ENCODE assay signal across 20 mouse cellular contexts in genomic region chr3:51066373-51066772, GRCm38 (mm10).
DNase-seq lines count a peak whose midpoint lies in the region; ATAC-seq lines count a peak whose summit lies in the region.
"Had no signal": no experiment of that assay in that cellular context is flagged by ENCODE, and none has a peak within 500 bp of the region (broad histone marks: within the 10 kb centered on the region; RNA-seq: fewer than 3 reads in every experiment).

No protein-coding gene starts in this region.

- H3K36me3 ChIP-seq in lung, embryonic 16.5 days (ENCODE audit: control insufficient read depth, insufficient read depth, low read length) = no peaks in the 10 kb centered on the region
- no peaks in the 10 kb centered on the region for H3K36me3 ChIP-seq in forebrain, embryonic 10.5 days (replicated peaks)
- H3K36me3 ChIP-seq: embryonic facial prominence, embryonic 15.5 days; forebrain, embryonic 15.5 days; heart, embryonic 12.5 days; hindbrain, embryonic 10.5 days had no signal

- peak; percentile 59; the same call in 1 of the 2 replicates for ATAC-seq in lung, embryonic 16.5 days (ENCODE audit: low read depth)
- ATAC-seq: forebrain, embryonic 15.5 days; hindbrain, embryonic 16.5 days had no signal

- no peaks in the 10 kb centered on the region for H3K9me3 ChIP-seq in lung, embryonic 16.5 days (ENCODE audit: control insufficient read depth, low read length)
- H3K9me3 ChIP-seq in forebrain, embryonic 10.5 days = no peaks in the 10 kb centered on the region
- H3K9me3 ChIP-seq: embryonic facial prominence, embryonic 15.5 days; forebrain, embryonic 15.5 days; heart, embryonic 12.5 days; hindbrain, embryonic 10.5 days had no signal

- H3K4me3 ChIP-seq in lung, embryonic 16.5 days (ENCODE audit: low read length) = no peak overlapping the region
- no peak overlapping the region for H3K4me3 ChIP-seq in forebrain, embryonic 10.5 days
- H3K4me3 ChIP-seq: embryonic facial prominence, embryonic 15.5 days; erythroblast, embryonic 14.5 days; forebrain, embryonic 15.5 days; heart, adult 2 months; heart, embryonic 12.5 days; hindbrain, embryonic 10.5 days had no signal

- WGBS in lung, embryonic 16.5 days = 14% methylated on average over 5 of the region's 5 CpGs
- 73% methylated on average over 5 of the region's 5 CpGs for WGBS in forebrain, embryonic 10.5 days

- peak; percentile 84 for DNase-seq in heart, adult 11 months
- no peak for DNase-seq in heart, adult 9 months (ENCODE audit: low spot score in 2 of 2)
- DNase-seq in kidney, postnatal 14 days = peak; percentile 26
- no peak for DNase-seq in kidney, adult 18-20 months
- DNase-seq in lung, adult 18-20 months = no peak
- peak; percentile 15 for DNase-seq in MEL-GATA-1-ER (ENCODE audit: extremely low read depth, low read depth)
- DNase-seq in forebrain, embryonic 10.5 days (ENCODE audit: extremely low spot score, low spot score) = no peak
- DNase-seq: adrenal gland, adult 8-10 months; adrenal gland, postnatal 36 days; cerebellum, adult 2 months; cerebellum, postnatal 14 days; embryo, embryonic 11 days; heart, adult 2 months had no signal

- H3K27ac ChIP-seq in lung, embryonic 16.5 days (ENCODE audit: low read length) = no peak overlapping the region
- no peak overlapping the region for H3K27ac ChIP-seq in forebrain, embryonic 10.5 days
- H3K27ac ChIP-seq: embryonic facial prominence, embryonic 15.5 days; forebrain, embryonic 15.5 days; heart, adult 2 months; hindbrain, embryonic 10.5 days had no signal

- H3K27me3 ChIP-seq in lung, embryonic 16.5 days (ENCODE audit: control insufficient read depth, insufficient read depth, low read depth, low read length) = no peaks in the 10 kb centered on the region
- no peaks in the 10 kb centered on the region for H3K27me3 ChIP-seq in forebrain, embryonic 10.5 days (ENCODE audit: poor library complexity, severe bottlenecking)
- H3K27me3 ChIP-seq: embryonic facial prominence, embryonic 15.5 days; forebrain, embryonic 15.5 days; heart, embryonic 12.5 days had no signal

- H3K4me2 ChIP-seq in lung, embryonic 16.5 days (ENCODE audit: low read depth, low read length) = no peak overlapping the region
- H3K4me2 ChIP-seq: embryonic facial prominence, embryonic 15.5 days; forebrain, embryonic 15.5 days; heart, embryonic 12.5 days had no signal

- H3K9ac ChIP-seq in lung, embryonic 16.5 days (ENCODE audit: low read length) = no peak overlapping the region
- H3K9ac ChIP-seq: embryonic facial prominence, embryonic 15.5 days; forebrain, embryonic 15.5 days; heart, embryonic 12.5 days had no signal

- peaks cover 9% of the 10 kb centered on the region; the same call in 1 of the 2 replicates for H3K4me1 ChIP-seq in lung, embryonic 16.5 days (replicated peaks; ENCODE audit: control insufficient read depth, insufficient read depth, low read length)
- H3K4me1 ChIP-seq in forebrain, embryonic 10.5 days = peaks cover 26% of the 10 kb centered on the region; the same call in 1 of the 2 replicates
- H3K4me1 ChIP-seq: embryonic facial prominence, embryonic 15.5 days; forebrain, embryonic 15.5 days; heart, embryonic 12.5 days had no signal

Comparison
In these comparisons a context has a peak if more than half of its experiments do, and no peak if none do; other contexts are left out.
1. DNase-seq: peak in heart, adult 11 months (single experiment), kidney, postnatal 14 days (single experiment) and MEL-GATA-1-ER (single experiment); none in heart, adult 9 months (0 of 2), kidney, adult 18-20 months (single experiment), lung, adult 18-20 months (0 of 2) and forebrain, embryonic 10.5 days (single experiment).